Mouse (Mus musculus) hindbrain, embryonic 13.5 days (tissue): ENCODE measurements around the gene Cyp2w1. TPM values are rescaled to one million over a fixed set of nuclear protein-coding genes. Genes with fewer than 3 reads are reported as not detected.

Experiments used
- ATAC-seq: fragments of 200-750 bp; cut with Nextera tagmentation; 2 replicates; pipeline ENCODE4 v1.8.0; 2017; ENCODE audit warnings: moderate TSS enrichment; ENCODE audit not compliant: low FRiP score
- H3K27ac ChIP-seq: fragments of 300-500 bp; sonication (generic); 2 replicates; pipeline ENCODE4 v1.5.1; 2015; ENCODE audit warnings: inconsistent platforms, mild to moderate bottlenecking, moderate library complexity
- H3K27me3 ChIP-seq: fragments of 300-500 bp; sonication (generic); 2 replicates; pipeline ENCODE4 v1.6.1; 2015; ENCODE audit warnings: mild to moderate bottlenecking, inconsistent platforms
- H3K36me3 ChIP-seq: fragments of 300-500 bp; sonication (generic); 2 replicates; pipeline ENCODE4 v1.6.1; 2015; ENCODE audit warnings: mild to moderate bottlenecking, inconsistent platforms
- H3K4me1 ChIP-seq: fragments of 300-500 bp; sonication (generic); replicated peaks from 2 replicates; pipeline ENCODE4 v1.6.1; 2015; ENCODE audit warnings: inconsistent platforms
- H3K4me2 ChIP-seq: fragments of 300-500 bp; sonication (generic); 2 replicates; pipeline ENCODE4 v1.6.1; 2015; ENCODE audit warnings: inconsistent platforms, mild to moderate bottlenecking, moderate library complexity
- H3K4me3 ChIP-seq: fragments of 300-500 bp; sonication (generic); 2 replicates; pipeline ENCODE4 v1.5.1; 2015; ENCODE audit warnings: mild to moderate bottlenecking, inconsistent platforms
- H3K9ac ChIP-seq: fragments of 300-500 bp; sonication (generic); 2 replicates; pipeline ENCODE4 v1.6.1; 2015; ENCODE audit warnings: mild to moderate bottlenecking, inconsistent platforms
- H3K9me3 ChIP-seq: fragments of 300-500 bp; sonication (generic); 2 replicates; pipeline ENCODE4 v1.6.1; 2016; ENCODE audit warnings: inconsistent platforms
- WGBS: fragments of 180-500 bp; shearing (Covaris S2); methylation state at CpG from one replicate; pipeline ENCODE4 v1.1.7; 2015; 5-methylcytosine and 5-hydroxymethylcytosine counted together
- polyA plus RNA-seq: library from polyadenylated mRNA; unstranded; fragments of >200 nt; fragmentation: Nextera tagmentation; extraction: Ambion mirVana; gene quantifications from 2 replicates; pipeline ENCODE4 v1.2.1, GENCODE M21; 2015

Cyp2w1 gene
- polyA plus RNA-seq, 1 experiment from 2014 or later, result not detected

- H3K9ac ChIP-seq, result peak overlapping the region; percentile 91
- WGBS, result 84% methylated on average over 9 of the region's 9 CpGs
Measured at GRCm38 (mm10) chr5:139323260-139323924, 29.0 kb upstream of the Cyp2w1 start.

GRCm38 (mm10) chr5:139324045-139324491, 28.3 kb upstream of the Cyp2w1 start:
- peak overlapping the region; percentile 81 for H3K4me2 ChIP-seq
- peaks cover 33% of the 10 kb centered on the region for H3K4me1 ChIP-seq
- H3K4me3 ChIP-seq, result peak overlapping the region; percentile 75
- 56% methylated on average over 5 of the region's 5 CpGs for WGBS
- H3K9me3 ChIP-seq, result no peaks in the 10 kb centered on the region
- peak overlapping the region; percentile 91 for H3K9ac ChIP-seq
- H3K27me3 ChIP-seq, result peaks cover 56% of the 10 kb centered on the region
- 0 out of 2 replicates have a peak, but pooled peaks have one; percentile 34 for ATAC-seq
- H3K27ac ChIP-seq, result peak overlapping the region; percentile 77; the same call in 1 of the 2 replicates
- H3K36me3 ChIP-seq, result no peaks in the 10 kb centered on the region

More at GRCm38 (mm10) chr5:139323260-139323924, 29.0 kb upstream of the Cyp2w1 start:
- Histone ChIP-seq H3K36me3 (no peaks in the 10 kb centered on the region), H3K27me3 (peaks cover 54% of the 10 kb centered on the region), H3K27ac (no peak overlapping the region), H3K4me3 (peak overlapping the region; percentile 75), H3K4me1 (peaks cover 33% of the 10 kb centered on the region), H3K9me3 (no peaks in the 10 kb centered on the region), H3K4me2 (peak overlapping the region; percentile 81)
- ATAC-seq, result no peak

GRCm38 (mm10) chr5:139324691-139325394, 27.6 kb upstream of the Cyp2w1 start:
- H3K4me2 ChIP-seq, result peak overlapping the region; percentile 81
- H3K4me3 ChIP-seq, result peak overlapping the region; percentile 75
- 3% methylated on average over 58 of the region's 62 CpGs for WGBS
- H3K9ac ChIP-seq, result peak overlapping the region; percentile 91
- no peaks in the 10 kb centered on the region for H3K9me3 ChIP-seq
- H3K27me3 ChIP-seq, result peaks cover 63% of the 10 kb centered on the region
- H3K27ac ChIP-seq, result peak overlapping the region; percentile 77
- ATAC-seq, result peak; percentile 44
- no peaks in the 10 kb centered on the region for H3K36me3 ChIP-seq
- peaks cover 33% of the 10 kb centered on the region for H3K4me1 ChIP-seq

- WGBS, result 2% methylated on average over 53 of the region's 61 CpGs
- H3K4me2 ChIP-seq, result peak within 1 kb of the TSS; percentile 81
- H3K4me1 ChIP-seq, result peaks cover 33% of the 10 kb centered on the region
- no peaks in the 10 kb centered on the region for H3K9me3 ChIP-seq
- peak within 1 kb of the TSS; percentile 77 for H3K27ac ChIP-seq
- H3K27me3 ChIP-seq, result peaks cover 67% of the 10 kb centered on the region
- peak; percentile 77 for ATAC-seq
- no peaks in the 10 kb centered on the region for H3K36me3 ChIP-seq
- peak within 1 kb of the TSS; percentile 91 for H3K9ac ChIP-seq
- H3K4me3 ChIP-seq, result peak within 1 kb of the TSS; percentile 75
Measured at GRCm38 (mm10) chr5:139325395-139325966, 26.9 kb upstream of the Cyp2w1 start, which contains the start of gene Adap1. TSS of gene Adap1 (minus strand) at chr5:139325622.

GRCm38 (mm10) chr5:139326111-139326696, 26.2 kb upstream of the Cyp2w1 start:
- Histone ChIP-seq H3K9ac (no peak overlapping the region), H3K4me1 (peaks cover 33% of the 10 kb centered on the region), H3K4me2 (peak overlapping the region; percentile 81; the same call in 1 of the 2 replicates), H3K9me3 (no peaks in the 10 kb centered on the region), H3K36me3 (no peaks in the 10 kb centered on the region), H3K4me3 (peak overlapping the region; percentile 75; the same call in 1 of the 2 replicates), H3K27me3 (peaks cover 67% of the 10 kb centered on the region), H3K27ac (no peak overlapping the region)
- no peak for ATAC-seq
- WGBS, result 61% methylated on average over 13 of the region's 13 CpGs

- Histone ChIP-seq H3K4me3 (no peak overlapping the region), H3K4me2 (no peak overlapping the region), H3K9ac (no peak overlapping the region), H3K36me3 (no peaks in the 10 kb centered on the region), H3K27me3 (peaks cover 66% of the 10 kb centered on the region), H3K4me1 (peaks cover 33% of the 10 kb centered on the region), H3K9me3 (no peaks in the 10 kb centered on the region), H3K27ac (no peak overlapping the region)
- WGBS, result 76% methylated on average over 7 of the region's 7 CpGs
- ATAC-seq, result no peak
Measured at GRCm38 (mm10) chr5:139326986-139327633, 25.3 kb upstream of the Cyp2w1 start.

- H3K9ac ChIP-seq, result no peak overlapping the region
- no peak overlapping the region for H3K27ac ChIP-seq
- no peak for ATAC-seq
- 81% methylated on average over 7 of the region's 7 CpGs for WGBS
- H3K36me3 ChIP-seq, result no peaks in the 10 kb centered on the region
- peaks cover 32% of the 10 kb centered on the region for H3K4me1 ChIP-seq
- peaks cover 61% of the 10 kb centered on the region for H3K27me3 ChIP-seq
- no peaks in the 10 kb centered on the region for H3K9me3 ChIP-seq
- H3K4me2 ChIP-seq, result no peak overlapping the region
- no peak overlapping the region for H3K4me3 ChIP-seq
Measured at GRCm38 (mm10) chr5:139327634-139328020, 24.8 kb upstream of the Cyp2w1 start.

GRCm38 (mm10) chr5:139330766-139331165, 21.7 kb upstream of the Cyp2w1 start:
- WGBS, result 72% methylated on average over 7 of the region's 7 CpGs
- H3K27me3 ChIP-seq, result peaks cover 31% of the 10 kb centered on the region
- H3K9me3 ChIP-seq, result no peaks in the 10 kb centered on the region
- ATAC-seq, result no peak
- no peak overlapping the region for H3K4me2 ChIP-seq
- peaks cover 4% of the 10 kb centered on the region; the same call in 1 of the 2 replicates for H3K4me1 ChIP-seq
- H3K9ac ChIP-seq, result no peak overlapping the region
- no peak overlapping the region for H3K4me3 ChIP-seq
- H3K27ac ChIP-seq, result no peak overlapping the region
- peaks cover 14% of the 10 kb centered on the region for H3K36me3 ChIP-seq

- ATAC-seq, result no peak
- no peaks in the 10 kb centered on the region for H3K4me1 ChIP-seq
Measured at GRCm38 (mm10) chr5:139331742-139332141, 20.7 kb upstream of the Cyp2w1 start.

GRCm38 (mm10) chr5:139332590-139333272, 19.7 kb upstream of the Cyp2w1 start:
- Histone ChIP-seq H3K27ac (no peak overlapping the region), H3K4me3 (no peak overlapping the region), H3K9me3 (no peaks in the 10 kb centered on the region), H3K27me3 (0 out of 2 replicates have a peak, but pooled peaks cover 12% of the 10 kb centered on the region), H3K4me1 (0 out of 2 replicates have a peak, but pooled peaks cover 1% of the 10 kb centered on the region), H3K36me3 (peaks cover 32% of the 10 kb centered on the region), H3K9ac (no peak overlapping the region), H3K4me2 (no peak overlapping the region)
- 88% methylated on average over 8 of the region's 8 CpGs for WGBS
- ATAC-seq, result no peak; the same call in 1 of the 2 replicates

More at GRCm38 (mm10) chr5:139331742-139332141, 20.7 kb upstream of the Cyp2w1 start:
- Histone ChIP-seq H3K36me3 (peaks cover 22% of the 10 kb centered on the region), H3K27me3 (peaks cover 21% of the 10 kb centered on the region), H3K4me3 (no peak overlapping the region), H3K27ac (no peak overlapping the region), H3K9ac (no peak overlapping the region), H3K4me2 (no peak overlapping the region), H3K9me3 (no peaks in the 10 kb centered on the region)
- WGBS, result 20% methylated on average over 8 of the region's 8 CpGs
